Mouse (Mus musculus): ENCODE results near the gene Wnt2b. TPM values are rescaled to one million over a fixed set of nuclear protein-coding genes. Genes with fewer than 3 reads are reported as not detected.

Wnt2b gene
- polyA plus RNA-seq, 1 experiment: not detected

GRCm38 (mm10) chr3:104956131-104956581, 5.6 kb downstream of the Wnt2b start:
- TF ChIP-seq CTCF (IDR thresholded peaks at IDR 0.05; ENCODE audit: insufficient read depth, low read depth, low read length): no peak
- TF ChIP-seq POLR2A (IDR thresholded peaks at IDR 0.05; ENCODE audit: insufficient read depth, low read depth, low read length): no peak
- WGBS: 77% methylated on average over 6 of the region's 6 CpGs
- H3K4me1 ChIP-seq (ENCODE audit: control insufficient read depth, insufficient read depth, low read length): peaks cover 3% of the 10 kb centered on the region; the same call in 1 of the 2 replicates
- H3K27ac ChIP-seq (ENCODE audit: insufficient read depth, low read depth, low read length): no peak overlapping the region
- no peak overlapping the region for H3K4me3 ChIP-seq (ENCODE audit: insufficient read depth, low read depth, low read length)

DNA sequence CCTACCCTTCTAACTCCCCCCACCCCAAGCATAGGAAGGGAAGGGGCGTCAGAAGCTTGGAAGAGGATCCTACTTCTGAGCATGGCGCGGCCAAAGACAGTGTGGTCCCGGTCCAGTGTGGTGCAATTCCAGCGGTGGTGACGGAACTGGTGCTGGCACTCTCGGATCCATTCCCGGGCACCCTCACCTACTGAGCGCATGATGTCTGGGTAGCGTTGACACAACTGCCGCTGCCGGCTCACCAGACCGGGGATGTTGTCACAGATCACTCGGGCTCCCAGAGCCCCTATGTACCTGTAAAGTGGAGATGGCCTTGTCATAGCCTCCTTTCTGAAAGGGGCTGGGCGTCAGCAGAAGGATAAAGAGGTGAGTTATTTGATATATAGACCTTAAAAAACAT, 7.2 kb downstream of the Wnt2b start:
- Histone ChIP-seq H3K27ac (ENCODE audit: insufficient read depth, low read depth, low read length) (no peak overlapping the region), H3K4me3 (ENCODE audit: insufficient read depth, low read depth, low read length) (no peak overlapping the region), H3K4me1 (ENCODE audit: control insufficient read depth, insufficient read depth, low read length) (peaks cover 2% of the 10 kb centered on the region; the same call in 1 of the 2 replicates)
- TF ChIP-seq CTCF (IDR thresholded peaks at IDR 0.05; ENCODE audit: insufficient read depth, low read depth, low read length): no peak
- no peak for TF ChIP-seq POLR2A (IDR thresholded peaks at IDR 0.05; ENCODE audit: insufficient read depth, low read depth, low read length)
- 97% methylated on average over 15 of the region's 15 CpGs for WGBS

DNA sequence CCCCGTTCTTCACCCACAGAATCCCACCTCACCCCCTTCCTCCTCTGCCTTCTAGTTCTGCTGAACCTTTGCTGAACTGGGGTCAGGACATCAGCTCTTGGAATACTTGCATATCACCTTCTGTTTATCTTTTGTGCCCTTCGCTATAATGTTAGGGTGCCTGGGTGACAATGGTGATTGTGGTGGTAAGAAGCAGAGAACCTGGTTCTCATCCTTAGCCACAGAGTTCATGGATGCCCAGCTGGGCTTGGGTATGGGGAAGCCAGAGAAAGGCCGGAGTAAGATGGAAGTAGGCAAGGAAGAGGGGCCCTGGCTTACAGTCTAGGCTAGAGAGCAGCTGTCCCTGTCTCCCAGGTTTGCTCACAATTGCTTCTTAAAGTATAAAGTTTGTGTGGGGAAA, 7.6 kb downstream of the Wnt2b start:
- no peak overlapping the region for H3K27ac ChIP-seq (ENCODE audit: insufficient read depth, low read depth, low read length)
- WGBS: 92% methylated on average over 3 of the region's 3 CpGs
- no peak for TF ChIP-seq CTCF (IDR thresholded peaks at IDR 0.05; ENCODE audit: insufficient read depth, low read depth, low read length)
- TF ChIP-seq POLR2A (IDR thresholded peaks at IDR 0.05; ENCODE audit: insufficient read depth, low read depth, low read length): no peak
- H3K4me3 ChIP-seq (ENCODE audit: insufficient read depth, low read depth, low read length): no peak overlapping the region
- peaks cover 2% of the 10 kb centered on the region; the same call in 1 of the 2 replicates for H3K4me1 ChIP-seq (ENCODE audit: control insufficient read depth, insufficient read depth, low read length)

DNA sequence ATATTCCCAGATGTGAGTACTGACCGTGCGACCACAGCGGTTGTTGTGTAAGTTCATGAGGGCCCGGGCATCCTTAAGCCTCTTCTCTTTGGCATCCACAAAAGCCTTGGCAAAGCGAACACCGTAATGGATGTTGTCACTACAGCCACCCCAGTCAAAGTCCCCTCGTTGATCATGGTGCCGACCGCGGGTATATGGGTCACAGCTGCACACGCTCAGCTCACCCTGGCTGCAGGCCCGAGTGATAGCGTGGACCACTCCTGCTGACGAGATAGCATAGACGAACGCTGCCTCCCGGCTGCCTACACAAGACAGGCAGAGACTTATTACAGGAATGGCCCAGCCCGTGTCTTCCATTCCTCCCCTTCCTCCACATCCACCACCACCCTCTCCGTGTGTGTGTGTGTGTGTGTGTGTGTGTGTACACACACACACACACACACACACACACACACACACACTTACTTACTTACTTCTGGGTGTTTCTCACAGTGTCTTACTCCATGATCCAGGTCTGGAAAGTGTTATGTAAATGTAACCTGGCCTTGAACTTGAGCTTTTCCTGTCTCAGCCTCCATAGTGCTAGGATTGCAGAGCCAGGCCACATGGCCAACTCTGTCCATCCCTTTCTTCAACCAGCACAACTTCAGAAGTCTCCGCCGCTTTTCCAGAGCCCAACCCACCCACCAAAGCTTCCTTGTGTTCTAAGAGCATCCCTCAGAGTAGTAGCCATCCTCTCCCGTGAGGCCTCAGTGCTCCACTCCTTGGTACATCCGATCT, 8.6 kb downstream of the Wnt2b start:
- no peak overlapping the region for H3K27ac ChIP-seq (ENCODE audit: insufficient read depth, low read depth, low read length)
- no peak overlapping the region for H3K4me3 ChIP-seq (ENCODE audit: insufficient read depth, low read depth, low read length)
- TF ChIP-seq POLR2A (IDR thresholded peaks at IDR 0.05; ENCODE audit: insufficient read depth, low read depth, low read length): no peak
- 90% methylated on average over 23 of the region's 23 CpGs for WGBS
- peaks cover 2% of the 10 kb centered on the region; the same call in 1 of the 2 replicates for H3K4me1 ChIP-seq (ENCODE audit: control insufficient read depth, insufficient read depth, low read length)

DNA sequence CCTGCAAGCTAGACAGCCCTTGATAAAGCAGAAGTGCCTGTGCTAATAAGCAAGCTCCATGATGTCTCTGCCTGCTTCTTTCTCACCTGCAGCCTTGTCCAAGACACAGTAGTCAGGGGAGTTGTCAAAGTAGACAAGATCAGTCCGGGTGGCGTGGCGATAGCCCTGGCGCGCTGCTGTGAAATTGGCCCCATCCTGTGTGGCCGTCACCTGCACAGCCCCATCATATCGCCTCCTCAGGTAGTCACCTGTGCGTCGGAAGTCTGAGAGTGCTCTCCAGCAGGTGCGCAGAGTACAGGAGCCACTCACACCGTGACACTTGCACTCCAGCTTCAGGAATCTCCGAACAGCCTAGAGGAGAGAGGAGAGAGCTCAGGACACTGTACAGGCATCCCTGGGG, 10.8 kb downstream of the Wnt2b start:
- WGBS: 94% methylated on average over 12 of the region's 12 CpGs
- Histone ChIP-seq H3K27ac (ENCODE audit: insufficient read depth, low read depth, low read length) (no peak overlapping the region), H3K4me3 (ENCODE audit: insufficient read depth, low read depth, low read length) (no peak overlapping the region), H3K4me1 (ENCODE audit: control insufficient read depth, insufficient read depth, low read length) (peaks cover 2% of the 10 kb centered on the region; the same call in 1 of the 2 replicates)
- TF ChIP-seq POLR2A (IDR thresholded peaks at IDR 0.05; ENCODE audit: insufficient read depth, low read depth, low read length): no peak
- TF ChIP-seq CTCF (IDR thresholded peaks at IDR 0.05; ENCODE audit: insufficient read depth, low read depth, low read length): no peak

DNA sequence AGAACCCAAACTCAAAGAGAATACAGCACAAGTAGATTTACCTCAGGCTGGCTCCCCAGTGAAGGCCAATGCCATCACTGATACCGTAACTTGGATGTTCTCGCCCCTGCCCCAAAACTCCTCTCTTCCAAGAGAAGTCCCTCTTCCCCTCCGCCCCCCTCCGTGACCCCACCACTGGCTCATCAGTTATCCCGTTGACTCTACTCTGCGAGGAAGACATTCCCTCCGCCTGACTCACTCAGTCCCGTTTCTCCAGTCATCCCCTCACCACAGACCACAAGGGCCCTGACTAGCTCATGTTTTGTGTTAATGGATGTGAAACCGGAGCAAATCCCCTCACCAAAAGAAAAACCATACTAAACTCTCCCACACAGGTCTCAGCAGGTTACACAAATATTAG, 16.8 kb downstream of the Wnt2b start:
- TF ChIP-seq POLR2A (IDR thresholded peaks at IDR 0.05; ENCODE audit: insufficient read depth, low read depth, low read length) (no peak), CTCF (IDR thresholded peaks at IDR 0.05; ENCODE audit: insufficient read depth, low read depth, low read length) (no peak)
- H3K4me1 ChIP-seq (ENCODE audit: control insufficient read depth, insufficient read depth, low read length): no peaks in the 10 kb centered on the region
- WGBS: 90% methylated on average over 9 of the region's 9 CpGs
- no peak overlapping the region for H3K4me3 ChIP-seq (ENCODE audit: insufficient read depth, low read depth, low read length)
- no peak overlapping the region for H3K27ac ChIP-seq (ENCODE audit: insufficient read depth, low read depth, low read length)

DNA sequence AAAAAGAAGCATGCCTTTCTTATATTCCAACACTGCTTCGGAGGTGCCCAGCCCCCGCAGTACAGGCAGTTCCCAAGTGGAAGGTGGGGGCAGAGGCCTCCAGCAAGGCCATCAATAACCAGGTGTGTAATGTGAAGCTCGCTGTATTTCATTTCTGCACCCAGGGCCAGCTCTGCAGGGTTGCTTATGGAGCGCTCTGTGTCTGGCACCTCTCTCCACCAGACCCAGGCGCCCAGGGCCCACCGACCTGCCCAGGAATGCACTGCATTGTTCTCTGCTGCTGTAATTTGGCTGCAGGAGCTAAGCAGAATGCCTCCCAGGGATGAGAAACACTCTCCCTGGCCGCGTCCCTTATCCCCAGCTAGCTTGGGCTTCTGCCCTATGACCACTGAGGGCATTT, 18.4 kb downstream of the Wnt2b start:
- 65% methylated on average over 8 of the region's 8 CpGs for WGBS
- TF ChIP-seq POLR2A (IDR thresholded peaks at IDR 0.05; ENCODE audit: insufficient read depth, low read depth, low read length): no peak
- no peak for TF ChIP-seq CTCF (IDR thresholded peaks at IDR 0.05; ENCODE audit: insufficient read depth, low read depth, low read length)
- no peaks in the 10 kb centered on the region for H3K4me1 ChIP-seq (ENCODE audit: control insufficient read depth, insufficient read depth, low read length)
- no peak overlapping the region for H3K27ac ChIP-seq (ENCODE audit: insufficient read depth, low read depth, low read length)
- no peak overlapping the region for H3K4me3 ChIP-seq (ENCODE audit: insufficient read depth, low read depth, low read length)

DNA sequence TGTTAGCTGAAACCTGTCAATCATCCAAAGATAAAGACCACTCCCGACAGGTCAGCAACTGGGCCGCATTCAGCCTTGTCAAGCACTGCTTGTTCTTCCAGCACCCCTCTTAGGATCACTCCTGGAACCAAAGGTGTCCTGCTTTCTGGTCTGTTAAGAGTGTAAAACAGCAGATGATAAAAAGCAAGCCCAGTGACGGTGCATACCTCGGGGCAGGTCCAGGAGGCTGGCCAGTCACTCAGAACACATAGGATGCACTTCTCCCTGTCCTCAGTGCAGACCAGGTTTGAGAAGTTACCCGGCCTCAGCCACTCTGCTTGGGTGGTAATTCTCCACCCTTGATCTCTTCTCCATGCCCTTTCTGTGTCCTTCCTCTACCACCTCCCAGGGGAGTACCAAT, 19.0 kb downstream of the Wnt2b start:
- Histone ChIP-seq H3K4me1 (ENCODE audit: control insufficient read depth, insufficient read depth, low read length) (no peaks in the 10 kb centered on the region), H3K27ac (ENCODE audit: insufficient read depth, low read depth, low read length) (no peak overlapping the region), H3K4me3 (ENCODE audit: insufficient read depth, low read depth, low read length) (no peak overlapping the region)
- 74% methylated on average over 5 of the region's 5 CpGs for WGBS
- no peak for TF ChIP-seq POLR2A (IDR thresholded peaks at IDR 0.05; ENCODE audit: insufficient read depth, low read depth, low read length)
- TF ChIP-seq CTCF (IDR thresholded peaks at IDR 0.05; ENCODE audit: insufficient read depth, low read depth, low read length): no peak

DNA sequence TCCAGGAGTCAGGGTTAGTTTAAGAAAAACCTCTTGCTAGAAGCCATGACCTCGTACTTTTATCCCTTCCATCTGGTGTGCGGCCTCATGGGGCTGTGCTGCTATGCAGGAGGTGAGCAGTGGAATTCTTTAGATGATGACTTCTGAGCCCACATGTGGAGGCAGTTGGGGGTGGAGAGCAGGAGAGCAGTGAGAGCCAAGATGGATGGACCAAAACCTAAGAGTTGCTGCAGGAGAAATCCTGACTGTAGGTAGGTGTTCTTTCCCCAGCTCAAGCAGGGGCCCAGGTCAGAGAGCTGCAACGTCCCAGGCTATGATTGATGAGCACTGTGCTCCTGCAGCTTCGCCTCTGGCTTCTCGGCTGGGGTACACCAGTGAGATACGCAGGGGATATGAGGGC, 21.0 kb downstream of the Wnt2b start:
- Histone ChIP-seq H3K27ac (ENCODE audit: insufficient read depth, low read depth, low read length) (no peak overlapping the region), H3K4me1 (ENCODE audit: control insufficient read depth, insufficient read depth, low read length) (no peaks in the 10 kb centered on the region), H3K4me3 (ENCODE audit: insufficient read depth, low read depth, low read length) (no peak overlapping the region)
- TF ChIP-seq POLR2A (IDR thresholded peaks at IDR 0.05; ENCODE audit: insufficient read depth, low read depth, low read length) (no peak), CTCF (IDR thresholded peaks at IDR 0.05; ENCODE audit: insufficient read depth, low read depth, low read length) (no peak)
- 88% methylated on average over 6 of the region's 6 CpGs for WGBS

Data from olfactory bulb, adult 2 months (tissue).